Mouse (Mus musculus): ENCODE measurements around the gene Zcrb1. TPM values are rescaled to one million over a fixed set of nuclear protein-coding genes. Genes with fewer than 3 reads are reported as not detected.
"Not testable (repeated sequence)": the region's sequence is repeated elsewhere in the genome, so short reads cannot be mapped to it uniquely, and the experiment has no call there.

Zcrb1 gene
- total RNA-seq, 2 experiments from 2014 or later, result 73.9 to 75.0 TPM

- not testable (repeated sequence) for DNase-seq (ENCODE audit: low spot score in 2 of 2)
These were observed 25.5 kb downstream of the Zcrb1 start for GRCm38 (mm10) chr15:93372525-93373119.

GRCm38 (mm10) chr15:93371838-93372237 is 26.3 kb downstream of the Zcrb1 start:
- DNase-seq (ENCODE audit: low spot score in 2 of 2), result no peak

DNA sequence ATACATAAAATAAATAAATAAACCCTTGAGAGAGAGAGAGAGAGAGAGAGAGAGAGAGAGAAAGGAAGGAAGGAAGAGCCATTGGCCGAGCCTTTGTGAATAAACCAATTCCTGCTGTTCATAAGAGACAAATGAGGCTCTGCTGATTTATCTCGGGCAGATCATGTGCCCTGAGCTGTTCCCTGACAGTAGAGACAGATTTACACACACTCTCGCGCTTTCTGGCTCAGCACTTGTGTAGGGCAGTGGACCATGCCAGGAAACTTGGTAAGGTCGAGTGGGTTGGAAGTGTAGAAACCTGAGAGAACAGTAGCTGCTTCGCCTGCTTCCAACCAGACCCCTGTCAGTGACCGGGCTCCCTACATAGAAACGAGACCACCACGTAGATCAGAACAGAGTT is 29.6 kb downstream of the Zcrb1 start:
- DNase-seq (ENCODE audit: low spot score in 2 of 2), result no peak

- no peak for DNase-seq (ENCODE audit: low spot score in 2 of 2)
These were observed 32.6 kb downstream of the Zcrb1 start for GRCm38 (mm10) chr15:93365561-93365960.

DNA sequence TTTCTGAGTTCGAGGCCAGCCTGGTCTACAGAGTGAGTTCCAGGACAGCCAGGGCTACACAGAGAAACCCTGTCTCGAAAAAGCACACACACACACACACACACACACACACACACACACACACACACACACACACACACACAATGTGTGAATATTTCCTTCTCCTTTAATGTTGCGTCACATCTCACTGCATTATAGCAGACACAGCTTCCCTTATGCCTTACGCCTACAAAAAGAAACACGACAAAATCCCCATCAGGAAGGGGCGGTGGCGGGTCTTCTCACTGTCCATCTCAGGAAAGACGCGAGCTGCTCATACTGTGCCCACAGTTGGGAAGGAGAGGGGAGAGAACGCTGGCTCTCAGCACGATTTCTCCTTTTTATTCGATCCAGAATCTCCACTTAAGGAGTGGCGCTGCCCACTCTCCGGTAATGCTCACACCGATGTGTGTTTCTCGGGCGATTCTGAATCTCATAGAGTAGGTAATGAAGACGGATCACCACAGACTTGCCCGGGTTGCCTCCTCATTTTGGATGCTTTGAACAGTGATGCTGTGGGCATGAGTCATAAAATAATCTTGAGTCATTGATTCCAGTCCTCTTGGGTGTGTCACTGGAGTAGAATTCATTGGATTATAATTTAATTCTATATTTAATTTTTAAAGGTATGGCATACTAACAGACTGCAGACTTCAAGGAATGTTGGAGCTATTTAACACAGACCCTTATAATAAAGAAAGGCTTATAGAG is 39.6 kb downstream of the Zcrb1 start:
- DNase-seq (ENCODE audit: low spot score in 2 of 2), result no peak

- no peak for DNase-seq (ENCODE audit: low spot score in 2 of 2)
These were observed 57.3 kb downstream of the Zcrb1 start for GRCm38 (mm10) chr15:93340630-93341379.

DNA sequence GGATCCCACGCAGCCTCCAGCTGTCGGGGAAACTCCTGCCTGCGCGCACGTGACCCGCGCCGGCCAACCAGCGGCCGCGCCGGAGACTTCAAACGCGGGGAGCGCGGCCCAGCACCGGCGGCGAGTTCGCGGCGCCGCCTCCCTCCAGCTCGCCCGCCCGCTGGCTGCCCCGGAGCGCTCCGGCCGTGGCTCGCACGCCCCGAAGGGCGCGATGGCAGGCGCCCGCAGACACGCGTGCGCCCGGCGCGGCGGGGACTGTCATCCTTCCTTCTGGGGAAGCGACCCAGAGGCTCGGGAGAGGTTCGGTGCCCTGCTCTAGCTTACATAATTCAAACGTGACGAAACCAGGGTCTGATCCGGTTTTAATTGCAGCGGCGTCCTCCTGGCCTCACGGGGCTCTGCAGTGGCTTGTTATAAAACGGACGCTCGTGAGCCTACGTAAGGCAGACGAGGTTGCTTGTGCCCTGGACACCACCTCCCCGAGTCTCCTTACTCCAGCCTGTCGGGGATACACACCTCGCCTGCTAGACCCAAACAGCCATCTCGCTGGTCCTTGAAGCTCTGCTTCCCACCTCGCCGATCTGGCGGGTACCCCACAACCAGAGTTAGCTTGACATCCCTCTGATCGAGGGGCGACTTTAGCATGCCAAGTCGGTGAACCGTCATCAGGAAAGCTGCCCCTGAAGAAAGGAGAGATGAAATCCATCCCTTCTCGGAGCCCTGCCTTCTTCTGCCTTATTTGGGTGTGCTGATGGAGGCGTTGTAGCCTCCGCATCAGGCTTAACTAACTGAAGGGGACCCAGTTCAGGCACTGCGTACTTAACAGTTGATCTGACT is 61.0 kb downstream of the Zcrb1 start, which contains the start of gene Yaf2:
TSS of gene Yaf2 (minus strand) at position 11 of the 837 bp plus-strand sequence.
- DNase-seq (ENCODE audit: low spot score in 2 of 2), result peak; percentile 77 to 88

- DNase-seq (ENCODE audit: low spot score in 2 of 2), result no peak
These were observed 61.5 kb downstream of the Zcrb1 start for GRCm38 (mm10) chr15:93336658-93336924.

Other genes starting within 250 kb of the Zcrb1 start
- gene Gxylt1, start 123.2 kb downstream of the Zcrb1 start, total RNA-seq (2021), result 10 to 100 TPM; 10.5 to 10.9 TPM
- 10 to 100 TPM; 89.2 to 94.4 TPM for gene Yaf2, start 61.4 kb downstream of the Zcrb1 start, total RNA-seq (2021)
- 10 to 100 TPM; 43.4 to 43.9 TPM for gene Pphln1, start within 50 bp of the Zcrb1 start, total RNA-seq (2021)
- gene Prickle1, start 197.6 kb upstream of the Zcrb1 start, total RNA-seq (2021), result 10 to 100 TPM; 74.6 to 76.6 TPM